Mouse (Mus musculus) hindbrain, embryonic 12.5 days (tissue): ENCODE data around the gene Muc5b. TPM values are rescaled to one million over a fixed set of nuclear protein-coding genes. Genes with fewer than 3 reads are reported as not detected.
A peak's percentile ranks its signal among the peaks of the same experiment; 100 is the strongest.

ENCODE experiments used
- ATAC-seq: fragments of 200-750 bp; cut with Nextera tagmentation; 2 replicates; pipeline ENCODE4 v1.8.0; 2017; ENCODE audit warnings: moderate TSS enrichment; ENCODE audit not compliant: low FRiP score
- H3K27ac ChIP-seq: fragments of 300-500 bp; sonication (generic); 2 replicates; pipeline ENCODE4 v1.5.1; 2016; ENCODE audit warnings: mild to moderate bottlenecking
- H3K27me3 ChIP-seq: fragments of 300-500 bp; sonication (generic); 2 replicates; pipeline ENCODE4 v1.6.1; 2016; ENCODE audit warnings: mild to moderate bottlenecking
- H3K36me3 ChIP-seq: fragments of 300-500 bp; sonication (generic); 2 replicates; pipeline ENCODE4 v1.6.1; 2016; ENCODE audit warnings: mild to moderate bottlenecking
- H3K4me1 ChIP-seq: fragments of 300-500 bp; sonication (generic); 2 replicates; pipeline ENCODE4 v1.6.1; 2016
- H3K4me2 ChIP-seq: fragments of 300-500 bp; sonication (generic); replicated peaks from 2 replicates; pipeline ENCODE4 v1.6.1; 2016; ENCODE audit warnings: mild to moderate bottlenecking
- H3K4me3 ChIP-seq: fragments of 300-500 bp; sonication (generic); 2 replicates; pipeline ENCODE4 v1.5.1; 2016; ENCODE audit warnings: mild to moderate bottlenecking
- H3K9ac ChIP-seq: fragments of 300-500 bp; sonication (generic); 2 replicates; pipeline ENCODE4 v1.6.1; 2016; ENCODE audit warnings: mild to moderate bottlenecking, moderate library complexity
- H3K9me3 ChIP-seq: fragments of 300-500 bp; sonication (generic); replicated peaks from 2 replicates; pipeline ENCODE4 v1.6.1; 2016; ENCODE audit warnings: mild to moderate bottlenecking
- WGBS: fragments of 180-500 bp; shearing (Covaris S2); methylation state at CpG from one replicate; pipeline ENCODE4 v1.1.7; 2016; 5-methylcytosine and 5-hydroxymethylcytosine counted together
- polyA plus RNA-seq: library from polyadenylated mRNA; unstranded; fragments of >200 nt; fragmentation: Nextera tagmentation; extraction: Ambion mirVana; gene quantifications from 2 replicates; pipeline ENCODE4 v1.2.1, GENCODE M21; 2016

The Muc5b gene
- polyA plus RNA-seq, 1 experiment from 2014 or later = 0.05 TPM

DNA sequence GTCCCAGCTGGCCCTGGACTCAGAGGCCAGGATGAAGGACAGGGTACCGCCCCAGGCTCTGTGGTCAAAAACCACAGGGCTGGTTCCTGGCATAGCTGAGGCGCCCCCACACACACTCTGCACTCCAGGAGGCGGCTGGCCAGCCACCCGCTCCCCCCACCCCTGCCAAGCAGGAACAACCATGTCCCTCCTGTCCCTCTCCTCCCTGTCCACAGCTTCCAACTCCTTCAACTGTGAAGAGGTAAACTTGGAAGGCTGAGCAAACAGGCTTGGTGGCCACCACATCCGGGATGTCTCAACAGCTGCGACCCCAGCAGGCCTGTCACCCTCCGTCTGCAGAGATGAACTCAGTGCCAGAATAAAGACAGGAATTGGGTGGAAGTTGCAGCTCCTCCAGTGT, 2.9 kb upstream of the Muc5b start:
- H3K27me3 ChIP-seq = no peaks in the 10 kb centered on the region
- no peaks in the 10 kb centered on the region for H3K9me3 ChIP-seq
- no peak overlapping the region for H3K4me3 ChIP-seq
- no peak overlapping the region for H3K27ac ChIP-seq
- no peaks in the 10 kb centered on the region for H3K36me3 ChIP-seq
- H3K4me1 ChIP-seq = no peaks in the 10 kb centered on the region
- no peak overlapping the region for H3K9ac ChIP-seq
- H3K4me2 ChIP-seq = no peak overlapping the region
- 85% methylated on average over 7 of the region's 7 CpGs for WGBS
- ATAC-seq = no peak

DNA sequence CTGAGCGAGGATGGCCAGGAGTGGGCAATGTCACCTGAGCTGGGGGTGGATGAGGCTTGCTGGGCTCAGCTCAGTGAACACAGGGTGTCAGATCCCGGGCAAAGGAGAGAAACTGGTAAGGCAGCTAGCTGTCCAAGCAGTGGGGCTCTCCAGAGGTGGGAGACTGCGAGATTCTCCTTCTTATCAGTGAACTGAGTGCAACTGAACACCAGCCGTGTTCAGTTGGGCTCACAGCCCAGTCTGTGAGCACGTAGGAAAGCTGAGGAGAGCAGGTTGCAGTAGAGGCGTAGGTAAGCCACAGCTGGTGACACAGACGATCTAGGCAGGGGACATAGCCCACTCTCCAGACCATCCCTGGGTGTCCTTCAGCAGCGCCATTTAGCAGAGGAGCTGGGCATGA, 2.4 kb upstream of the Muc5b start:
- no peak for ATAC-seq
- Histone ChIP-seq H3K27me3 (no peaks in the 10 kb centered on the region), H3K36me3 (no peaks in the 10 kb centered on the region), H3K9me3 (no peaks in the 10 kb centered on the region), H3K27ac (no peak overlapping the region), H3K4me3 (no peak overlapping the region), H3K9ac (no peak overlapping the region), H3K4me1 (no peaks in the 10 kb centered on the region), H3K4me2 (no peak overlapping the region)
- WGBS = 81% methylated on average over 8 of the region's 8 CpGs

DNA sequence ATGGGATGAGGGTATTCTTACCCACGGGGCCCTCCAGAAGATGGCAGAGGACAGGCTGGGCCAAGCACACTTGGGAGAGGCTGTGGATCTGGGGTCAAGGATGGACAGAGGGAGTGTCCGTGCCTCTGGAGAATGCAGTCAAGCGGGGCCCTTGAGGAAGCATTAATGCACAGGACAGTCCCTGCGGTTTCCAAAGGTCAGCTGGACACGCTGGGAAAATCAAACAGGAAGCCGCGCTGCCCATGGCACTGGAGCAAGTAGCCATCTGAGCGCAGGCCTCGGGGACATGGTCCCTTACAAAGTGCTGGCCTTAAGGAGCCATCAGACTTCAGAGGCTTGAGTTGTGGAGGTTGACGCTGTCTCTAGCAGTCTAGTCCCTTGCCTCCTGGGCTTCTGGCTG, 1.5 kb downstream of the Muc5b start:
- Histone ChIP-seq H3K4me2 (no peak overlapping the region), H3K36me3 (no peaks in the 10 kb centered on the region), H3K27me3 (no peaks in the 10 kb centered on the region), H3K9ac (no peak overlapping the region), H3K9me3 (no peaks in the 10 kb centered on the region), H3K27ac (no peak overlapping the region), H3K4me3 (no peak overlapping the region), H3K4me1 (no peaks in the 10 kb centered on the region)
- ATAC-seq = no peak
- WGBS = 85% methylated on average over 10 of the region's 10 CpGs

DNA sequence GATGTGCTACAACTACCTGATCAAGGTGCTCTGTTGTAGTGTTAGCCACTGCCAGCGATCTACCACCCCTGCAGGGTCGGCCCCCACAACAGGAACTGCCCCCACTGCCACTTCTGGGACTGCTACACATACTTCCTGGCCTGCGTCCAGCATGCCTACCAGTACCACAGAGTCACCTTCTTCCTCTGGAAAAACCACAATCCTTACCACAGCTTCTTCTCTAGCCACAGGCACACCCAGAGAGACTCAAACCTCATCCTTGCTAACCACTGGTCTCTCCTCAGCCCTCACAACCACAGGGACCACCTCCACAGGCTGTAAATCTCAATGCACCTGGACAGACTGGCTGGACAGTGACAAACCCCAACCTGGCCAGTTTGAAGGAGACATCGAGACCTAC, 22.2 kb downstream of the Muc5b start:
- H3K4me3 ChIP-seq = no peak overlapping the region
- H3K4me2 ChIP-seq = no peak overlapping the region
- no peaks in the 10 kb centered on the region for H3K27me3 ChIP-seq
- no peak for ATAC-seq
- H3K36me3 ChIP-seq = no peaks in the 10 kb centered on the region
- no peak overlapping the region for H3K27ac ChIP-seq
- 85% methylated on average over 4 of the region's 4 CpGs for WGBS
- no peaks in the 10 kb centered on the region for H3K4me1 ChIP-seq
- no peak overlapping the region for H3K9ac ChIP-seq
- no peaks in the 10 kb centered on the region for H3K9me3 ChIP-seq

DNA sequence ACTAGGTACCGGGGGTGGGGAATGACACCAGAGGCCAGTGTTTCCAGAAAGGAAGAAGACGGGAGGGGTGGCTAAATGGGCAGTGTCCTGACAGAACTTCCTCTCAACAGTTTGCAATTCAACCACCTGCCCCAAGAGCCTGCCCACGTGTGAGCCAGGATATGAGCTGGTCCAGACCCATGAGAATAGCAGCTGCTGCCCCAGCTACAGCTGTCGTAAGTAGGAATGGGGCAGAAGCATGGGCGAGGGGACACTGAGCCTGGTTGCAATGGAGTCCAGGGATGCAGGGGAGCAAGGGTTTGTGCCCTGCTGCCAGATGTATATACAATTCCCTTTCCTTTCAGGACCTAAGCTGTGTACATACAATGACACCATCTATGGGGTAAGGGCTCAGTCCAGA, 30.8 kb downstream of the Muc5b start:
- peaks cover 29% of the 10 kb centered on the region for H3K36me3 ChIP-seq
- H3K9me3 ChIP-seq = no peaks in the 10 kb centered on the region
- ATAC-seq = no peak
- 80% methylated on average over 5 of the region's 5 CpGs for WGBS
- H3K4me3 ChIP-seq = no peak overlapping the region
- no peaks in the 10 kb centered on the region for H3K27me3 ChIP-seq
- H3K4me2 ChIP-seq = no peak overlapping the region
- H3K27ac ChIP-seq = no peak overlapping the region
- H3K9ac ChIP-seq = no peak overlapping the region
- H3K4me1 ChIP-seq = no peaks in the 10 kb centered on the region

DNA sequence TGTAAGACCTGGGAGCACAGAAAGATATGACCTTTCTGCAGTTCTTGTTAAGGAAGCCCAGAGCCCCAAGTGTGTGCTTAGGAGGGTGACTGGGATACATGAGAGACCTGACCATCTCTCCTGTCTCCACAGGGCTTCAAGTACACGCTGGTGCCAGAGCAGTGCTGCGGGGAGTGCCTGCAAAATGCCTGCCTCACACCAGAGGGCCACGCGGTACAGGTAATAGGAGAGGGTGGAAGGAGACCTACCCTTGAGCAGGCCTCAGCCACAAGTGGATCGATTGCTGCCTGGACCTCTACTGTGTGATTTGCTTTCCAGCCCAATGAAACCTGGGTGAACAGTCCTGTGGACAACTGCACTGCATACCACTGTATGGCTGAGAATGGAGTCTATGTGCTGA, 31.7 kb downstream of the Muc5b start:
- H3K9me3 ChIP-seq = no peaks in the 10 kb centered on the region
- no peak overlapping the region for H3K4me3 ChIP-seq
- ATAC-seq = no peak
- no peak overlapping the region for H3K27ac ChIP-seq
- peaks cover 31% of the 10 kb centered on the region for H3K36me3 ChIP-seq
- WGBS = 81% methylated on average over 5 of the region's 5 CpGs
- H3K4me1 ChIP-seq = no peaks in the 10 kb centered on the region
- H3K9ac ChIP-seq = no peak overlapping the region
- no peaks in the 10 kb centered on the region for H3K27me3 ChIP-seq
- H3K4me2 ChIP-seq = no peak overlapping the region

DNA sequence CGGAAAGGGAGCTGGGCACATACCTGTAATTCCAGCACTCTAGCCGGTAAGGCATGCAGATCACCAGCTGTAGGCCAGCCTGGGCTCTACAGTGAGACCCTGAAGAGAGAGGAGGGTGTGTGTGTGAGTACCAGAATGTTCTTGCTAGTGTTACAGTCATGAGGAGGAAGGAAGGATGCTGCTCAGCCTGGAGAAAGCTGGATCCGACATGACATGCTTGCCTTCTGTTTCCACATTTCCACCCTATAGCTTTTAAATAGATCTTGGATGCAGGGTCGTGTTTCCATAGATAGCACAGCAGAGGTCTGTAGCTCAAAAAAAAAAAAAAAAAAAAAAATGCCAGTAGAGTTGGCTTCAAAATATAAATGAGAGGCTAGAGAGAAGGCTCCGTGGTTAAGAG, 36.0 kb downstream of the Muc5b start:
- Histone ChIP-seq H3K27ac (no peak overlapping the region), H3K9me3 (no peaks in the 10 kb centered on the region), H3K4me1 (no peaks in the 10 kb centered on the region), H3K4me3 (no peak overlapping the region), H3K4me2 (no peak overlapping the region), H3K9ac (no peak overlapping the region), H3K36me3 (peaks cover 48% of the 10 kb centered on the region), H3K27me3 (no peaks in the 10 kb centered on the region)
- ATAC-seq = no peak
- 89% methylated on average over 5 of the region's 5 CpGs for WGBS

DNA sequence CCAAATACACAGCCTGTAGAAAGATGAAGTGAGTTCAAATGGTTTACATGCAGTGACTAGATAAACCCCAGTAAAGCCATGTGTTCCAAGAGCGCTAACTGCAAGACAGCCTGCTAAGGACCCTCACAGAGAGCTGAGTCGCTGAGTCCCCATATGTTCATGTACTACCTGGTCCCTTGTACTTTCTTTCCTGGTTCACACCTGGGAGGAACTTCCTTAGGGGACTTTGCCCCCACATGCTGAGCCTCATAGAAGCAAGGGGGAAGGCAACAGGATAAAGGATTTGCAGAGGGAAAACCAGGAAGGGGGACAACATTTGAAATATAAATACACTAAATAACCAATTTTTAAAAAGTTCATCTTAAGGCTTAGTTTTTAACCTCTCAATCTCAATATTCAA, 39.9 kb downstream of the Muc5b start:
- 93% methylated on average over 2 of the region's 2 CpGs for WGBS

DNA sequence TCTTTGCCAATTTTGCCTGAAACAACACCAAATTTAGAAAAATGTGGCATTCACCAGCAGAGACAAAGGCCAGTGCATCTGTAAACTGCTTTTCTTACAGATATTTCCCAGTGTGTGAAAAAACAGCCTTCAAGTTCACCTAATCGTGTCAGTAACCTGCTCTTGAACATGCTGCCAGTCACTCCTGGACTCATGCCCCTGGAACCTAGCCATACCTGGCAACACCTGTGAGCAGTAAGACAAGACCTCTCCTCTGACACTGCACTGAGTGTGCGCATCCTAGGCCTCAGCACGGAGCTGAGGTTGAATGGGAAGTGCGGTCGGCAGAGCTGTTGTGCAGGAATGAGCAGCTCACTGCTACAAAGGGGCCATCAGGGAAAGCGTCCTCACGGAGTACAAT, 53.3 kb downstream of the Muc5b start:
- Histone ChIP-seq H3K9me3 (no peaks in the 10 kb centered on the region), H3K4me2 (no peak overlapping the region), H3K4me1 (0 out of 2 replicates have a peak, but pooled peaks cover 3% of the 10 kb centered on the region), H3K27ac (no peak overlapping the region), H3K27me3 (no peaks in the 10 kb centered on the region), H3K36me3 (peaks cover 61% of the 10 kb centered on the region), H3K4me3 (no peak overlapping the region), H3K9ac (no peak overlapping the region)
- ATAC-seq = no peak
- 94% methylated on average over 7 of the region's 7 CpGs for WGBS

More for the DNA sequence above, 39.9 kb downstream of the Muc5b start:
- peaks cover 66% of the 10 kb centered on the region for H3K36me3 ChIP-seq
- no peak overlapping the region for H3K4me2 ChIP-seq
- H3K9me3 ChIP-seq = no peaks in the 10 kb centered on the region
- H3K27me3 ChIP-seq = no peaks in the 10 kb centered on the region
- H3K9ac ChIP-seq = no peak overlapping the region
- ATAC-seq = no peak
- H3K27ac ChIP-seq = no peak overlapping the region
- H3K4me3 ChIP-seq = no peak overlapping the region
- H3K4me1 ChIP-seq = no peaks in the 10 kb centered on the region

DNA sequence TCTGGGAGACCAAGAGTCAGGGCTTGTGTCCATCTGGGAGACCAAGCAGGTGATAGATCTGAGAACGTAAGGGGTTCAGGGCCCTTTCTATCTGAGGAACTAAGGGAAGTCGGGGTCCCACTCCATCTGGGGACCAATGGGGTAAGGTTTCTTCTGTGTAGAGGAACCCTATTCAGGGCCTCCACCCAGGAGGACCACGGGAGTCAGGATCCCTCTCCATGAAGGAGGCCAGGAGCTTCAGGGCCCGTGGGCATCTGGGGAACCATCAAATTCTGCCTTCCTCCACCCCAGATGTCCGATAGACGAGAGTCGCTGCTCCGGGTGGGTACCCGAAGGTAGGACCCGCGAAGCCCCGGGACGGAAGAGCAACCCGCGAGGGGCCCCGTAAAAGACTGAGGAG, 63.0 kb downstream of the Muc5b start:
- Histone ChIP-seq H3K4me1 (peaks cover 35% of the 10 kb centered on the region), H3K4me3 (peak overlapping the region; percentile 81), H3K36me3 (no peaks in the 10 kb centered on the region), H3K27me3 (peaks cover 17% of the 10 kb centered on the region), H3K9ac (peak overlapping the region; percentile 92), H3K9me3 (no peaks in the 10 kb centered on the region), H3K4me2 (peak overlapping the region; percentile 69), H3K27ac (peak overlapping the region; percentile 85)
- peak; percentile 71 for ATAC-seq
- under 1% methylated on average over 16 of the region's 16 CpGs for WGBS

DNA sequence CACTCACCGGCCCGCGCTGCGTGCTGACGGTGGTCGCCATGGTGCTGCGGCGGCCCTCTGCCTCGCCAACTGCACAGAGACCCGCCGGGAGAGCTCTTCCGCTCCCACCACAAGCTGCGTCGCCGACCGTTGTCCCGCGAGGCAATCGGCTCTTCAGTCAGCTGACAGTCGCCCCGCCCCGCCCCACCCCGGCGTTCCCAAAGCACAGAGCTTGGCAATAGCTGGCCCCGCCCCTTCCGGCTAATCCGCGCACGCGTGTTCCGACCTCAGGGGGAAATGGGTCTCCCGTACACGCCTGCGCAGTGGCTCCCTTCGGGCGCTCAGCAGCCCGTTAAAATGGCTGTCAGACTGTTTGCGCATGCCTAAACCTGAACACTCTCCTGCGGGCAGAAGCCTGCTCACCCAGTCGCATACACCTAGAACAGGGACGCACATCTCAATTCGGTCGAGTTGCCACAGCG, 63.4 kb downstream of the Muc5b start:
- Histone ChIP-seq H3K4me2 (peak overlapping the region; percentile 69), H3K4me1 (peaks cover 32% of the 10 kb centered on the region), H3K9ac (peak overlapping the region; percentile 92), H3K4me3 (peak overlapping the region; percentile 81), H3K27ac (peak overlapping the region; percentile 85), H3K36me3 (no peaks in the 10 kb centered on the region), H3K27me3 (peaks cover 17% of the 10 kb centered on the region), H3K9me3 (no peaks in the 10 kb centered on the region)
- WGBS = under 1% methylated on average over 40 of the region's 44 CpGs
- peak; percentile 97 for ATAC-seq

DNA sequence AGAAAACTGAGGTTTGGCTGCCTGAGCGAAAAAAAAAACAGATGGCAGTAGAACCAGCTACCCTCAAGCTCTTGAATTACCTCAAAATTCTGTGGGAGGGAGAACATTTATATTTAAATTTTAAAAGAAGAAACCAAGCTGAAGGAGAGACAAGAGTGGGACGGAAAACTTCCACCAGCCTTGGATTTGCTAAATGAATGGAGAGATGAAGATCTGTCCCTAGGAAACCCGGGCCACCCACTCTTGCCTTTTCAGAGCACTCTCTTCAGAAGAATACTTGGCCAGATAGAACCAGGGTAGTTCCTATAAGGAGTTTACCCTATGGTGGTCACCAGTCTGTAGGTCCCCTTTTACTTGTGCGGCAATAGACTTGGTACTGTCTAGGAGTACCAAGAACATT, 63.9 kb downstream of the Muc5b start:
- peak overlapping the region; percentile 85 for H3K27ac ChIP-seq

DNA sequence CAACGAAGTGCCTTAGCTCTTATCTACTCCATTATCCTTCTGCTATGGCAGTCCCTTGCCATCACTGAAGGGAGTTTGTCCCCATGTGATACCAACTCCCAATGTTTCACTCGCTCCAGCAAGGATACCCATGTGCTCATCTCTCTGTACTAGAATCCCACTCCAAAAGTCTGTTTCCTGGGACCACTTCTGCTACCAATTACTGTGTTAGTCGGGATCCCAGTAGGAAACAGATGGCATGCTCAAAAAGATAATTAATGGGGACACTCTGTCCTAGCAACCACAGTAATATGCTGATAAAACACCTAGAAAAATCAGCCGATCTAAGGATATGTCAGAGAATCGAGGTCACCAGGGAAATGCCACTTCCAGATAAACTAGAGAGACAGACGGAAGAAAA, 69.7 kb downstream of the Muc5b start:
- no peak overlapping the region for H3K4me3 ChIP-seq
- H3K27me3 ChIP-seq = peaks cover 24% of the 10 kb centered on the region
- no peaks in the 10 kb centered on the region for H3K9me3 ChIP-seq
- H3K9ac ChIP-seq = no peak overlapping the region
- H3K4me1 ChIP-seq = peaks cover 12% of the 10 kb centered on the region
- no peak overlapping the region for H3K27ac ChIP-seq
- H3K36me3 ChIP-seq = no peaks in the 10 kb centered on the region
- no peak overlapping the region for H3K4me2 ChIP-seq
- 71% methylated on average over 6 of the region's 6 CpGs for WGBS
- ATAC-seq = no peak

More for the DNA sequence above, 63.9 kb downstream of the Muc5b start:
- Histone ChIP-seq H3K4me3 (peak overlapping the region; percentile 81), H3K27me3 (peaks cover 17% of the 10 kb centered on the region), H3K4me1 (peaks cover 32% of the 10 kb centered on the region), H3K36me3 (no peaks in the 10 kb centered on the region), H3K4me2 (peak overlapping the region; percentile 69), H3K9me3 (no peaks in the 10 kb centered on the region), H3K9ac (peak overlapping the region; percentile 58; the same call in 1 of the 2 replicates)
- 57% methylated on average over 4 of the region's 4 CpGs for WGBS
- no peak for ATAC-seq
